Mouse (Mus musculus): Measurements from ENCODE around the gene Zfp329.
A peak's percentile ranks its signal among the peaks of the same experiment; 100 is the strongest.

DNA sequence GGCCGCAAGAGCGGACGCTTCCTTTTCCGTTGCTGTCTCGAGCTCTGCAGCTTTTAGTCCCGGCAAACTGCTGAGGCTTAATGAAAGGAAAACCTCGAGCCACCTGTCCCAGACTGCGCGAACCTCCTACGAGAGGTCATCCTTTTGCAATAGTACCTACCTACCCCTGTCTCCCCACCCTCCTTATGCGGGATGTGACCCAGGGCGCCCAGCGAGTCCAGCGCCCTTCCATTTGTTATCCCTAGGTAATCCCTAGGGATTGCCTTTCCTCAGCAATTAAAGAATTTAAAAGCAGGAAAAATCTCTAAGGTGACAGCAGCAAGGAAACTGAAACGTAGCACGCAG is 15.0 kb downstream of the Zfp329 start:
- 0 out of 2 replicates have a peak, but pooled peaks have one; percentile 5 for TF ChIP-seq POLR2A (IDR thresholded peaks at IDR 0.05; ENCODE audit: low read depth, low read length)
- no peak for TF ChIP-seq CTCF (IDR thresholded peaks at IDR 0.05; ENCODE audit: borderline replicate concordance, insufficient read depth, low read length)

All from embryonic fibroblast, embryonic 13.5 days (primary cell).